Comparison of ENCODE assay signal across 25 mouse cellular contexts in genomic region chr10:67380174-67380573, GRCm38 (mm10).
DNase-seq lines count a peak whose midpoint lies in the region; ATAC-seq and TF ChIP-seq lines count a peak whose summit lies in the region.
"Had no signal": no experiment of that assay in that cellular context is flagged by ENCODE, and none has a peak within 500 bp of the region (broad histone marks: within the 10 kb centered on the region; RNA-seq: fewer than 3 reads in every experiment).

No protein-coding gene starts in this region.

- dilution Hi-C loops in CH12.LX (cut with MboI; ENCODE audit: extremely low pct_ligation_motif_present, extremely low pct_unique_long_range_greater_than_20kb, low sequenced_read_pairs): no loop called here

- H3K9ac ChIP-seq in CH12.LX (ENCODE audit: insufficient read depth, low read depth): no peak overlapping the region
- H3K9ac ChIP-seq in MEL (ENCODE audit: control insufficient read depth, low read depth, low read length, poor library complexity, severe bottlenecking): no peak overlapping the region
- H3K9ac ChIP-seq in stomach, postnatal 0 days (ENCODE audit: low read length): no peak overlapping the region
- H3K9ac ChIP-seq in forebrain, embryonic 12.5 days: no peak overlapping the region
- H3K9ac ChIP-seq: embryonic facial prominence, embryonic 13.5 days; embryonic facial prominence, embryonic 15.5 days; forebrain, embryonic 13.5 days; forebrain, embryonic 15.5 days; forebrain, postnatal 0 days had no signal

- TF ChIP-seq EP300 in CH12.LX (IDR thresholded peaks at IDR 0.05; ENCODE audit: low read length) (no peak), MEL (IDR thresholded peaks at IDR 0.05; ENCODE audit: low read depth in 1 of 2, low read length in 2 of 2) (no peak)
- TF ChIP-seq EP300 in stomach, postnatal 0 days (optimal IDR thresholded peaks at IDR 0.05): no peak

- 69% methylated on average over 5 of the region's 5 CpGs for WGBS in stomach, postnatal 0 days
- 93% methylated on average over 5 of the region's 5 CpGs for WGBS in forebrain, embryonic 12.5 days
- 89% methylated on average over 5 of the region's 5 CpGs for WGBS in kidney, adult 2 months

- TF ChIP-seq RAD21 in CH12.LX (IDR thresholded peaks at IDR 0.05; ENCODE audit: low read depth, low read length): no peak
- no peak for TF ChIP-seq RAD21 in MEL (IDR thresholded peaks at IDR 0.05; ENCODE audit: low read depth, low read length)

- no peak for ATAC-seq in stomach, postnatal 0 days (ENCODE audit: low FRiP score, low TSS enrichment)
- ATAC-seq in forebrain, embryonic 12.5 days (ENCODE audit: low FRiP score): no peak
- ATAC-seq: forebrain, embryonic 13.5 days; forebrain, embryonic 15.5 days; forebrain, postnatal 0 days; Patski had no signal

- H3K4me1 ChIP-seq in CH12.LX (ENCODE audit: control insufficient read depth in 1 of 2, insufficient read depth in 2 of 2) (peaks cover 23 to 28% of the 10 kb centered on the region in 2 experiments), MEL (ENCODE audit: control insufficient read depth in 1 of 2, insufficient read depth in 2 of 2, low read length in 2 of 2) (peaks cover 0 to 3% of the 10 kb centered on the region in 2 experiments; a peak in 1 of 4 replicates)
- H3K4me1 ChIP-seq in stomach, postnatal 0 days (replicated peaks; ENCODE audit: control insufficient read depth, insufficient read depth): no peaks in the 10 kb centered on the region
- H3K4me1 ChIP-seq in forebrain, embryonic 12.5 days: peaks cover 3% of the 10 kb centered on the region; the same call in 1 of the 2 replicates
- peaks cover 6% of the 10 kb centered on the region; the same call in 1 of the 2 replicates for H3K4me1 ChIP-seq in kidney, adult 2 months (ENCODE audit: control insufficient read depth, insufficient read depth, low read length)
- H3K4me1 ChIP-seq: embryonic facial prominence, embryonic 13.5 days had no signal

- H3K27me3 ChIP-seq in CH12.LX (replicated peaks) (no peaks in the 10 kb centered on the region), MEL (ENCODE audit: control insufficient read depth in 1 of 2, insufficient read depth in 2 of 2, low read length in 2 of 2) (no peaks in the 10 kb centered on the region)
- no peaks in the 10 kb centered on the region for H3K27me3 ChIP-seq in stomach, postnatal 0 days (ENCODE audit: control insufficient read depth, insufficient read depth, low read length)
- H3K27me3 ChIP-seq in forebrain, embryonic 12.5 days: no peaks in the 10 kb centered on the region
- no peaks in the 10 kb centered on the region for H3K27me3 ChIP-seq in kidney, adult 2 months (replicated peaks; ENCODE audit: control insufficient read depth, insufficient read depth, low read length)
- H3K27me3 ChIP-seq: embryonic facial prominence, embryonic 13.5 days; embryonic facial prominence, embryonic 15.5 days; forebrain, embryonic 13.5 days; forebrain, embryonic 15.5 days; Patski had no signal

- DNase-seq in CH12.LX (ENCODE audit: extremely low read depth) (no peak), MEL (ENCODE audit: low read depth, low spot score) (peak; percentile 44), ZHBTc4 (ENCODE audit: low read depth, low spot score) (peak; percentile 11)
- DNase-seq in stomach, postnatal 0 days (ENCODE audit: low spot score): no peak
- DNase-seq in kidney, adult 2 months: no peak
- DNase-seq: adrenal gland, adult 2 months; adrenal gland, postnatal 10 days; adrenal gland, postnatal 25 days; cerebellum, adult 11 months; cerebellum, adult 18-20 months; cerebellum, adult 8-10 months; cerebellum, adult 9-11 months; cerebellum, postnatal 14 days; cerebellum, postnatal 36 days; embryo, embryonic 11 days; forebrain, postnatal 0 days had no signal

- H3K27ac ChIP-seq in CH12.LX (ENCODE audit: insufficient read depth, low read depth): no peak overlapping the region
- H3K27ac ChIP-seq in MEL (ENCODE audit: control insufficient read depth, low read depth, low read length): no peak overlapping the region
- no peak overlapping the region for H3K27ac ChIP-seq in stomach, postnatal 0 days (replicated peaks)
- H3K27ac ChIP-seq in forebrain, embryonic 12.5 days: no peak overlapping the region
- H3K27ac ChIP-seq in kidney, adult 2 months (ENCODE audit: insufficient read depth, low read depth, low read length): no peak overlapping the region
- H3K27ac ChIP-seq: embryonic facial prominence, embryonic 13.5 days; embryonic facial prominence, embryonic 15.5 days; forebrain, embryonic 10.5 days; forebrain, embryonic 13.5 days; forebrain, embryonic 15.5 days had no signal

- in situ Hi-C loops in CH12.LX (cut with MboI; ENCODE audit: low pct_ligation_motif_present, low pct_unique_long_range_greater_than_20kb, low sequenced_read_pairs): no loop called here

- H3K9me3 ChIP-seq in CH12.LX (replicated peaks; ENCODE audit: low read length) (no peaks in the 10 kb centered on the region), MEL (replicated peaks; ENCODE audit: insufficient read depth, low read length) (no peaks in the 10 kb centered on the region)
- no peaks in the 10 kb centered on the region for H3K9me3 ChIP-seq in stomach, postnatal 0 days (ENCODE audit: control insufficient read depth, low read length)
- H3K9me3 ChIP-seq in forebrain, embryonic 12.5 days: no peaks in the 10 kb centered on the region
- H3K9me3 ChIP-seq: embryonic facial prominence, embryonic 13.5 days; embryonic facial prominence, embryonic 15.5 days; forebrain, embryonic 10.5 days; forebrain, embryonic 13.5 days; forebrain, embryonic 15.5 days; G1E had no signal

- TF ChIP-seq CTCF in CH12.LX (conservative IDR thresholded peaks at IDR 0.05 in 1 of 2, IDR thresholded peaks at IDR 0.05 in 1 of 2; ENCODE audit: low read depth in 2 of 2, low read length in 2 of 2): no peak
- no peak for TF ChIP-seq CTCF in MEL (IDR thresholded peaks at IDR 0.05 in 2 of 3, conservative IDR thresholded peaks at IDR 0.05 in 1 of 3; ENCODE audit: control insufficient read depth in 1 of 3, insufficient read depth in 1 of 3, low read depth in 2 of 3, low read length in 3 of 3, poor library complexity in 1 of 3, severe bottlenecking in 1 of 3)
- no peak for TF ChIP-seq CTCF in stomach, postnatal 0 days (IDR thresholded peaks at IDR 0.05; ENCODE audit: low read depth)
- no peak for TF ChIP-seq CTCF in kidney, adult 2 months (conservative IDR thresholded peaks at IDR 0.05; ENCODE audit: insufficient read depth, insufficient read length, low read depth, low read length)

- TF ChIP-seq POLR2A in CH12.LX (IDR thresholded peaks at IDR 0.05; ENCODE audit: low read depth, low read length) (no peak), MEL (IDR thresholded peaks at IDR 0.05; ENCODE audit: control insufficient read depth in 1 of 2, insufficient read depth in 1 of 2, low read depth in 1 of 2, low read length in 2 of 2, poor library complexity in 1 of 2) (no peak)
- TF ChIP-seq POLR2A in kidney, adult 2 months (IDR thresholded peaks at IDR 0.05; ENCODE audit: low read depth, low read length): no peak

- H3K36me3 ChIP-seq in CH12.LX (replicated peaks in 1 of 2; ENCODE audit: control insufficient read depth in 1 of 2, insufficient read depth in 1 of 2, low read length in 1 of 2): no peaks in the 10 kb centered on the region
- H3K36me3 ChIP-seq in MEL (ENCODE audit: control insufficient read depth in 1 of 2, insufficient read depth in 2 of 2, low read length in 2 of 2): peaks cover 3 to 4% of the 10 kb centered on the region in 2 experiments; a peak in 2 of 4 replicates
- H3K36me3 ChIP-seq in stomach, postnatal 0 days (ENCODE audit: control insufficient read depth, insufficient read depth, low read length): no peaks in the 10 kb centered on the region
- no peaks in the 10 kb centered on the region for H3K36me3 ChIP-seq in forebrain, embryonic 12.5 days (replicated peaks)
- no peaks in the 10 kb centered on the region for H3K36me3 ChIP-seq in kidney, adult 2 months (ENCODE audit: control insufficient read depth, insufficient read depth, low read length)
- H3K36me3 ChIP-seq: embryonic facial prominence, embryonic 13.5 days; embryonic facial prominence, embryonic 15.5 days; forebrain, embryonic 10.5 days; forebrain, embryonic 15.5 days had no signal

- H3K79me2 ChIP-seq in CH12.LX (replicated peaks; ENCODE audit: control insufficient read depth, extremely low read depth, insufficient read depth, poor library complexity, severe bottlenecking) (no peaks in the 10 kb centered on the region), MEL (ENCODE audit: control insufficient read depth, insufficient read depth, low read length, poor library complexity) (no peaks in the 10 kb centered on the region)

- no peak overlapping the region for H3K4me2 ChIP-seq in CH12.LX (ENCODE audit: insufficient read depth, low read depth, poor library complexity, severe bottlenecking)
- H3K4me2 ChIP-seq in stomach, postnatal 0 days (replicated peaks; ENCODE audit: low read depth): no peak overlapping the region
- no peak overlapping the region for H3K4me2 ChIP-seq in forebrain, embryonic 12.5 days
- H3K4me2 ChIP-seq: embryonic facial prominence, embryonic 13.5 days; embryonic facial prominence, embryonic 15.5 days; forebrain, embryonic 13.5 days; forebrain, embryonic 15.5 days had no signal

- no peak overlapping the region for H3K4me3 ChIP-seq in CH12.LX (replicated peaks in 1 of 3; ENCODE audit: low read depth in 2 of 3, low read length in 2 of 3, poor library complexity in 1 of 3)
- no peak overlapping the region for H3K4me3 ChIP-seq in MEL (ENCODE audit: control insufficient read depth in 1 of 2, insufficient read depth in 1 of 2, low read depth in 2 of 2, low read length in 2 of 2)
- no peak overlapping the region for H3K4me3 ChIP-seq in stomach, postnatal 0 days (ENCODE audit: low read depth, low read length)
- H3K4me3 ChIP-seq in forebrain, embryonic 12.5 days (replicated peaks): no peak overlapping the region
- no peak overlapping the region for H3K4me3 ChIP-seq in kidney, adult 2 months (ENCODE audit: insufficient read depth, low read depth, low read length)
- H3K4me3 ChIP-seq: embryonic facial prominence, embryonic 13.5 days; embryonic facial prominence, embryonic 15.5 days; erythroblast, embryonic 14.5 days; forebrain, embryonic 10.5 days; forebrain, embryonic 13.5 days; forebrain, embryonic 15.5 days had no signal

TF ChIP-seq in CH12.LX, 34 proteins besides CTCF, POLR2A, EP300 and RAD21:
- TF ChIP-seq ZNF384 (IDR thresholded peaks at IDR 0.05; ENCODE audit: low read depth, low read length): no peak
- TF ChIP-seq ZC3H11A (IDR thresholded peaks at IDR 0.05; ENCODE audit: low read depth, low read length): no peak
- TF ChIP-seq ELF1 (IDR thresholded peaks at IDR 0.05; ENCODE audit: low read depth, low read length): 0 out of 2 replicates have a peak, but pooled peaks have one; percentile 14

TF ChIP-seq in MEL, 35 proteins besides CTCF, POLR2A, EP300 and RAD21:
- TF ChIP-seq GATA1 (IDR thresholded peaks at IDR 0.05; ENCODE audit: low read depth, low read length) (peak; percentile 53), ELF1 (IDR thresholded peaks at IDR 0.05; ENCODE audit: low read depth, low read length) (0 out of 2 replicates have a peak, but pooled peaks have one; percentile 52), UBTF (IDR thresholded peaks at IDR 0.05; ENCODE audit: borderline replicate concordance, insufficient read depth, low read depth, low read length) (no peak)

Comparison
In these comparisons a context has a peak if more than half of its experiments do, and no peak if none do; other contexts are left out.
1. DNase-seq: peak in MEL (single experiment) and ZHBTc4 (single experiment); none in CH12.LX (single experiment), stomach, postnatal 0 days (single experiment) and kidney, adult 2 months (single experiment).
2. Of the 35 proteins assayed by ChIP-seq in both MEL and CH12.LX: peak only in MEL: none; only in CH12.LX: none; in both: ELF1; in neither: 34.